Mouse (Mus musculus) megakaryocyte, embryonic 14.5 days (primary cell): ENCODE results near the gene Olfr922.

Experiments used
- FLI1 ChIP-seq: IDR thresholded peaks from 2 replicates; pipeline ENCODE4 v1.6.1; 2012; ENCODE audit warnings: low read length, inconsistent platforms, mixed read lengths
- GATA1 ChIP-seq: IDR thresholded peaks from 3 replicates; pipeline ENCODE4 v1.6.1; 2012; ENCODE audit warnings: mixed read lengths, low read length, inconsistent platforms, borderline replicate concordance

- TF ChIP-seq GATA1 (no peak), FLI1 (no peak)
Measured at GRCm38 (mm10) chr9:38814314-38814713, at the start of gene Olfr922.
